Mouse (Mus musculus): ENCODE results near the gene Gm45711. TPM values are rescaled to one million over a fixed set of nuclear protein-coding genes. Genes with fewer than 3 reads are reported as not detected.
A peak's percentile ranks its signal among the peaks of the same experiment; 100 is the strongest.

The Gm45711 gene
- polyA plus RNA-seq, 2 experiments: not detected

GRCm38 (mm10) chr8:104341678-104342077 lies 31.8 kb upstream of the Gm45711 start:
- H3K36me3 ChIP-seq (replicated peaks; ENCODE audit: control insufficient read depth, insufficient read depth, low read depth): no peaks in the 10 kb centered on the region
- WGBS (ENCODE audit: insufficient replicate concordance): 47% methylated on average over 6 of the region's 6 CpGs
- H3K27me3 ChIP-seq (ENCODE audit: control insufficient read depth, insufficient read depth, low read length): peaks cover 2% of the 10 kb centered on the region; the same call in 1 of the 2 replicates
- no peak overlapping the region for H3K27ac ChIP-seq
- H3K9me3 ChIP-seq (ENCODE audit: control insufficient read depth, low read length): no peaks in the 10 kb centered on the region
- no peak overlapping the region; the same call in 1 of the 2 replicates for H3K4me2 ChIP-seq (ENCODE audit: low read depth)
- no peak for DNase-seq (ENCODE audit: low read depth in 3 of 3, low spot score in 3 of 3)
- no peak for ATAC-seq (ENCODE audit: insufficient read depth)
- peak overlapping the region in 1 of 2 experiments; percentile 61; a peak in 1 of 4 replicates for H3K4me3 ChIP-seq (ENCODE audit: insufficient read depth in 1 of 2, low read depth in 2 of 2, low read length in 2 of 2)
- no peak for TF ChIP-seq EP300 (IDR thresholded peaks at IDR 0.05; ENCODE audit: low read depth)
- TF ChIP-seq CTCF (IDR thresholded peaks at IDR 0.05; ENCODE audit: low read depth): no peak
- H3K9ac ChIP-seq (replicated peaks): no peak overlapping the region
- H3K4me1 ChIP-seq (replicated peaks; ENCODE audit: control insufficient read depth in 2 of 2, insufficient read depth in 2 of 2, low read length in 1 of 2): 0 out of 4 replicates have a peak, but pooled peaks cover 0 to 2% of the 10 kb centered on the region in 2 experiments

GRCm38 (mm10) chr8:104341106-104341561 lies 31.3 kb upstream of the Gm45711 start:
- H3K27ac ChIP-seq: no peak overlapping the region
- H3K9me3 ChIP-seq (ENCODE audit: control insufficient read depth, low read length): no peaks in the 10 kb centered on the region
- H3K4me1 ChIP-seq (replicated peaks; ENCODE audit: control insufficient read depth in 2 of 2, insufficient read depth in 2 of 2, low read length in 1 of 2): 0 out of 4 replicates have a peak, but pooled peaks cover 0 to 2% of the 10 kb centered on the region in 2 experiments
- peak overlapping the region; percentile 52 for H3K9ac ChIP-seq (replicated peaks)
- H3K4me3 ChIP-seq (ENCODE audit: insufficient read depth in 1 of 2, low read depth in 2 of 2, low read length in 2 of 2): peak overlapping the region; percentile 50 to 61
- H3K4me2 ChIP-seq (ENCODE audit: low read depth): peak overlapping the region; percentile 73
- peaks cover 2% of the 10 kb centered on the region; the same call in 1 of the 2 replicates for H3K27me3 ChIP-seq (ENCODE audit: control insufficient read depth, insufficient read depth, low read length)
- DNase-seq (ENCODE audit: low read depth in 3 of 3, low spot score in 3 of 3) (peak in 1 of 3 experiments; percentile 28), ATAC-seq (ENCODE audit: insufficient read depth) (peak; percentile 49)
- WGBS (ENCODE audit: insufficient replicate concordance): 1% methylated on average over 24 of the region's 24 CpGs
- H3K36me3 ChIP-seq (replicated peaks; ENCODE audit: control insufficient read depth, insufficient read depth, low read depth): no peaks in the 10 kb centered on the region
- no peak for TF ChIP-seq EP300 (IDR thresholded peaks at IDR 0.05; ENCODE audit: low read depth)
- no peak for TF ChIP-seq CTCF (IDR thresholded peaks at IDR 0.05; ENCODE audit: low read depth)

DNA sequence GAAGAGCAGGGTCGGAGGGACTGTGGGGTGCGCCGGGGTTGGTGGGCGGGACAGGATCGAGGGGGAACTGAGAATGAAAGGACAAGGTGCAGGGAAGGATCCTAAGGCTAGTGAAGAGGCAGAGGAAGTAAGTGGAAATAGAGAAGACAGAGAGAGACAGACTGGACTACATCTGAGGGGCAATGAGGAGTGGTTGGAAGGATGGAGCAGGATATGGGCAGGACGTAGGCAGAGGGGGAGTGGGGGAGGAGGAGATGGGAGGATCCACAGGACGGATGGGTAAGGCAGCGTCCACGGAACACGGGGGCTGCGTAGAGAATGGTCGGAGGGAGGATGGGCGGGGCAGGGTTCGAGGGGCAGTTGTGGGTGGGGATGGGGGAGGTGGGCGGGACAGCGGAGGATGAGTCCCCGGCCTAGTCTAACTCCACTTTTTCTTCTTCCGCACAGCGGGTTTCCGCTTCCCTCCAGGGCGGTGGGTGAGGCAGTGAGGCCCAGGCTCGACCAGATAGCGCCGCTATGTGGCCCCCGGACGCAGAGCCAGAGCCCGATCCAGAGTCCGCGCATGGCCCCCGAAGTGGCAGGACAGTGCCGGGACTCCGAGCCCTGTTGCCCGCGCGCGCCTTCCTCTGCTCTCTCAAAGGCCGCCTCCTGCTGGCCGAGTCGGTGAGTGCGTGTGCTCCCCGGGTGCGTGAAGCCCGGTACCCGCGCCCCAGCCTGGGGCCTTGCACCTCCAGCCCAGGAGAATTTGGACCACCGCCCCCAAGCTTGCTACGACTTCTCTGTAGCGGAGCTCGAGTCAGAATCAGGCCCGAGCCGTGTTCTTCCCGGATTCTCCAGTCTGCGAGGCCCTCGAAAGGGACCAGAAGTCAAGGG lies 30.6 kb upstream of the Gm45711 start:
- peak; percentile 17 to 35 (median 24) for DNase-seq (ENCODE audit: low read depth in 3 of 3, low spot score in 3 of 3)
- Histone ChIP-seq H3K27ac (no peak overlapping the region), H3K9me3 (ENCODE audit: control insufficient read depth, low read length) (no peaks in the 10 kb centered on the region), H3K4me1 (replicated peaks; ENCODE audit: control insufficient read depth in 2 of 2, insufficient read depth in 2 of 2, low read length in 1 of 2) (0 out of 4 replicates have a peak, but pooled peaks cover 0 to 2% of the 10 kb centered on the region in 2 experiments), H3K36me3 (replicated peaks; ENCODE audit: control insufficient read depth, insufficient read depth, low read depth) (no peaks in the 10 kb centered on the region), H3K4me3 (ENCODE audit: insufficient read depth in 1 of 2, low read depth in 2 of 2, low read length in 2 of 2) (peak overlapping the region; percentile 50 to 61), H3K9ac (replicated peaks) (peak overlapping the region; percentile 52), H3K27me3 (ENCODE audit: control insufficient read depth, insufficient read depth, low read length) (peaks cover 2% of the 10 kb centered on the region; the same call in 1 of the 2 replicates), H3K4me2 (ENCODE audit: low read depth) (peak overlapping the region; percentile 73)
- under 1% methylated on average over 44 of the region's 54 CpGs for WGBS (ENCODE audit: insufficient replicate concordance)
- TF ChIP-seq CTCF (IDR thresholded peaks at IDR 0.05; ENCODE audit: low read depth) (peak; percentile 72), EP300 (IDR thresholded peaks at IDR 0.05; ENCODE audit: low read depth) (no peak)
- ATAC-seq (ENCODE audit: insufficient read depth): peak; percentile 71

DNA sequence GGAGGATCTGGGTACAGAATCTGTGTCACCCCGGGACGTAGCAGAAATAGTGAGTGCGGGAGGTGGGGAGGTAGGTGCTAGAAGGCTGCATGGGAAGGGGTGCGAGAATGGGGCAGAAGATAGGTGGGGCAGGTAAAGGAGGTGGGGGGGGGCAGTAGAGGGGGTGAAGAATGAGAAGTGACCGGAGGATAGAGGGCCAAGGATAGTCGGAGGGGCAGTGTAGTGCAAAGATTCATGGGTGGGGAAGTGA lies 30.0 kb upstream of the Gm45711 start:
- H3K36me3 ChIP-seq (replicated peaks; ENCODE audit: control insufficient read depth, insufficient read depth, low read depth): no peaks in the 10 kb centered on the region
- ATAC-seq (ENCODE audit: insufficient read depth) (no peak), DNase-seq (ENCODE audit: low read depth in 3 of 3, low spot score in 3 of 3) (no peak)
- WGBS (ENCODE audit: insufficient replicate concordance): 4% methylated on average over 6 of the region's 6 CpGs
- H3K27ac ChIP-seq: no peak overlapping the region
- TF ChIP-seq EP300 (IDR thresholded peaks at IDR 0.05; ENCODE audit: low read depth) (no peak), CTCF (IDR thresholded peaks at IDR 0.05; ENCODE audit: low read depth) (no peak)
- H3K4me1 ChIP-seq (replicated peaks; ENCODE audit: control insufficient read depth in 2 of 2, insufficient read depth in 2 of 2, low read length in 1 of 2): 0 out of 4 replicates have a peak, but pooled peaks cover 0 to 2% of the 10 kb centered on the region in 2 experiments
- peak overlapping the region; percentile 50 to 61; a peak in 3 of 4 replicates for H3K4me3 ChIP-seq (ENCODE audit: insufficient read depth in 1 of 2, low read depth in 2 of 2, low read length in 2 of 2)
- H3K9ac ChIP-seq (replicated peaks): no peak overlapping the region; the same call in 1 of the 2 replicates
- no peaks in the 10 kb centered on the region for H3K9me3 ChIP-seq (ENCODE audit: control insufficient read depth, low read length)
- H3K4me2 ChIP-seq (ENCODE audit: low read depth): peak overlapping the region; percentile 73
- peaks cover 2% of the 10 kb centered on the region; the same call in 1 of the 2 replicates for H3K27me3 ChIP-seq (ENCODE audit: control insufficient read depth, insufficient read depth, low read length)

All from liver, embryonic 14.5 days (tissue).